Mouse (Mus musculus) urinary bladder, adult 18-20 months (tissue): ENCODE data around the gene Cgrrf1.

ENCODE experiments used
- DNase-seq, 2 experiments: peaks; one replicate each; pipeline ENCODE4 v3.0.0; 2022; ENCODE audit warnings: low spot score in 2 of 2, mixed read lengths in 2 of 2

Gene Cgrrf1

DNA sequence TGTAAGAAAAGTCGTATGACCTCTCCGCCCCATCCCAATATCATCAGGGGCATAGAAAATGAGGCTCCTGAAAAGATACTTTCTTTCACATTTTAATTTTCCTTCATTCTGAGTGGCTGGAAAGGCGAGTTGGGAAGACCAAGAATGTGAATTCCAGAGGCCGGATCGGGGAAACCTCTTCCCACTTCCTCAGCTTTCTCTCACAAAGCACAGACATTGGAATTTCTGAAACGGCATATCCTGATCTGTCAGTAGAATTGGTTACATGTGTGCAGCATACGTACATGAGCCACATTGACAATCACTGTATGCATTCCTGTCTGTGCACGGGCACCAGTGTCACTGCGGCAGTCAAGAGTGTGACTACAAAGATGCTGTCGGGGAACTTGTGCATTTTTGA, 62.0 kb downstream of the Cgrrf1 start:
- DNase-seq, result no peak

DNA sequence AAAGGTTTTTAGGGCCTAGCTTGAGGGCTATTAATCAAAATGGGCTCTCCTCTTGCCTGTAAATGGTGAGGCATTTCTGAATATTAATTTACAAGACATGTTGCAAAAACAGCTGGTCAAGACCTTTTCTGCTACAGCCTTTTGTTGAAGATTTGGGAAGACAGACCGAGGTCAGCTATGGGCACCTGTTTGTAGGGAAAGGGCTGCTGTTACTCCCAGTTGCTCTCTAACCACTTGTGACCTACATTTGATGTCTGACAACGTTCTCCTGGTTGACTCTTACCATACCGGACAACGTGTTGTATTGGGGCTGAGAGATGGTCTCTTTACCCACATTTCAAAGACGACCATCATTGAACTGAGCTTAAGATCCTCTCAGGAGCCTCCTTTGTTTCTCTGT, 66.0 kb downstream of the Cgrrf1 start:
- DNase-seq, result no peak

GRCm38 (mm10) chr14:46898626-46899025, 66.7 kb downstream of the Cgrrf1 start:
- DNase-seq, result no peak

- no peak for DNase-seq
Observed at GRCm38 (mm10) chr14:46902498-46903087, 70.7 kb downstream of the Cgrrf1 start.
